In genomic region chr2:15146414-15146813, GRCm38 (mm10) we compare ENCODE assay signal across 13 mouse cellular contexts.
"Had no signal": no experiment of that assay in that cellular context is flagged by ENCODE, and none has a peak within 500 bp of the region (broad histone marks: within the 10 kb centered on the region; RNA-seq: fewer than 3 reads in every experiment).

No protein-coding gene starts in this region.

- H3K9me3 ChIP-seq: hindbrain, embryonic 15.5 days; limb, embryonic 10.5 days; midbrain, embryonic 10.5 days; neural tube, embryonic 15.5 days had no signal

- H3K4me1 ChIP-seq: hindbrain, embryonic 15.5 days; limb, embryonic 10.5 days; midbrain, embryonic 10.5 days; neural tube, embryonic 15.5 days had no signal

- H3K4me2 ChIP-seq: hindbrain, embryonic 15.5 days; neural tube, embryonic 15.5 days had no signal

- DNase-seq: kidney, adult 18-20 months; lung, adult 18-20 months; lung, postnatal 4 days; midbrain, embryonic 14.5 days; right cerebral cortex, adult 18-20 months; right cerebral cortex, postnatal 25 days; thymus, postnatal 4 days had no signal

- H3K27me3 ChIP-seq: hindbrain, embryonic 15.5 days; neural tube, embryonic 15.5 days had no signal

- H3K36me3 ChIP-seq: hindbrain, embryonic 15.5 days; limb, embryonic 10.5 days; midbrain, embryonic 10.5 days; neural tube, embryonic 15.5 days had no signal

- H3K9ac ChIP-seq: hindbrain, embryonic 15.5 days; neural tube, embryonic 15.5 days had no signal

- H3K4me3 ChIP-seq: hindbrain, embryonic 15.5 days; limb, embryonic 10.5 days; midbrain, embryonic 10.5 days; myocyte; neural tube, embryonic 15.5 days had no signal

- H3K27ac ChIP-seq: hindbrain, embryonic 15.5 days; kidney, postnatal 0 days; limb, embryonic 10.5 days; midbrain, embryonic 10.5 days; neural tube, embryonic 15.5 days had no signal
